Mouse (Mus musculus): Measurements from ENCODE around the gene Smad3.

Smad3 gene

DNA sequence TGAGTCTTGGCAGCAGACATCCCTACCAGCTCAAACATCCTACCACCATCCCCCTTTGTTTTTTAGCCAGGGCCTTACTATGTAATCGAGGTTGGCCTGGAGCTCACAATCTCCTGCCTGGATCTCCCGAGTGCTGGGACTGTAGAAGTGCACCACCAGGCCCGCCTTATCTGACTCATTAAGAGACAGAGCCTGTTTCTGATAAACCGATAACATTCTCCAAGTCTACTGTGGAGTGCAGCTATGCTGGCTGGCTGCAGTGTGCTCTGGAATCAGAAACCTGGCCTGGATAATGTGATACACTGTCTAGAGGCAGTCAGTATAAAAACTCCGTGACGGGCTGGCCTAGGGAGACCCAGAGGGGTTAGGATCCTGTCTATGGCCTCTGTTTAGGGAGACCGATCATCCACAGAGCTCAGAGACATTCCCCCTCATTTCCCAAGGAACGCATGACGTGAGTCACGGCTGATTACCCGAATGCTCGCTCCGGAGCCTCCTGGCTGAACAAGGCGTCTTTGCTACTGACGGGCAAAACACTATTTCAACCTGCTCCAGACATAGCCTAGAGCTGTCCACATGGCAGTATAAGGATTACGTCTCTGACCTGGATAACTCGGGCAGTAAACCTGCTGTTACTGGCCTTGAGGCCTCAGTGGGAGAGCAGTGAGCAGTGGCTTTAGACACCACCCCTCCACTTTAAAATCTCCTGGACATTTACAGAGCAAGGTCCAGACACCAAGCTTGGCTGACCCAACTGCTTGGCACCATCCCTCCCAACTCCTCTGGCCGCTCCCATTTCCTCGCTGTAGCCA is 11.8 kb downstream of the Smad3 start:
- peak; percentile 56 for DNase-seq (ENCODE audit: low read depth, low spot score)

DNA sequence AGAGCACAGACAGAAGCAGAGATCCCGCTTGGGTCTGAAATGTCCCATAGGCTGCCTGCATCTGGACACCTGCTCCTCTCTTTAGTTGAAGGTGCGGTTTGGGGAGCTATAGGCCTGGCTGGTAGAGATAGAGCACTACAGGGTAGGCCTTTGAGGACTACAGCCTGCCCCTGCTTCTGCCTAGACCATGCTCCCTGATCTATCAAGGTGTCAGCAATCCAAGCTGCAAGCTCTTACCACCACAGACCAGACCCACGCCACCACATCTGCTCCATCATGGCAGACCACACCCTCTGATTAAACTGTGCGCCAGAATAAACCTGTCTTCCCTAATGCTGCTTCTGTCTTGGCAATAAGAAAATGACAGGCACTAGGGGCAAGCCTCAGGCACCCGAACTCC is 13.2 kb downstream of the Smad3 start:
- DNase-seq (ENCODE audit: low read depth, low spot score), result no peak

DNA sequence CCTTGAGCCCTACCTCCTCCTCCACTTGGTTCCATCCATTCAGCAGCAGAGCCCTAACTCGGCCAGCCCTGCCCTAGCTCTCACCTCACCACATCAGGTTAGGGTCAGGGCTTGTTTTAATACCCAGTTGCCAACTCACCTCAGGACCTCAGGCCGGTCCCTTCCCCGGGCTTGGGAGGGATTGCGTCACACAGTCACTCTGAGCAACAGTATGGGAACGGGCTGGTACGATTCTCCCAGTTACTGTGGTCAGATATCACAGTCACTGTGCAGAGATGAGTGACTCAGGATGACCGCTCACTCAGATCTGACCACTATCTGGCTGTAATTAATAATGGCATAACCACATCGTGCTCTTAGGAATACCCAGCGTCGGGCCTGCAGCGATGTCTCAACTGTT is 14.0 kb downstream of the Smad3 start:
- DNase-seq (ENCODE audit: low read depth, low spot score), result no peak

DNA sequence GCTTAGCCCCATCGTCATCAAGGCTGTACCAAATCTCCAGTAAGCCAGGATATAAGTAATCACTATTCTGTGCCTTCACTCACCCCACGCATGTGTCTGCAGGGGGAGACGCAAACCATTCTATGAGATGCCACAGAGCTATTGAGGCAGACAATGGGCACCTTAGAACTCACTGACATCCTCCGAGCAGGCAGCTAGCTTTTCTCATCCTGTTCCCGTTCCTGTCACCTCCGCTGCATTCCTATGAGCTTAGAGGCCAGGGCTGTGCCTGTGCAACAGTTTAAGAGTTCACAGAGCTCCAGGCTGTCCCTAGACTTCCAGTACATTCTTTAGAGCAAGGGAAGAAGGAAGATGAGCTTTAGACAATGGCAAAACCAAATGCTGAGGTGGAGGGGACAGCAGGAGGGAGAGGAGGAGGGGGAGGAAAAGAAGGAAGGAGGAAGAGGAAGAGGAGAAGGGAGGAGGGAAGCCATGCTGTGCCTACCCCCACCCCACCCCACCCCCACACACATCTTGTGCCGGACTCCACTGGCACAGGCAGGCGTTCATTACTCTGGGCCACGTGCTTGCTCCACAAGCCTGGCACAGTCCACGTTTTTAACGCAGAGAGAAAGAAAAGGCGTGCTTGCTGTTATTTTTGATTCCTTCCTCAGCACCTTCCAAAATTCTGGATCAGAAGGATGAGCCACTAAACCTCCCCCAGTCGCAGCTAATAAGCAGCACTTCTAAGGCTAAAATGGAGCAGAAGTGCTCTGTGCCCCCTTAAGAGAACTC is 14.7 kb downstream of the Smad3 start:
- DNase-seq (ENCODE audit: low read depth, low spot score), result no peak

DNA sequence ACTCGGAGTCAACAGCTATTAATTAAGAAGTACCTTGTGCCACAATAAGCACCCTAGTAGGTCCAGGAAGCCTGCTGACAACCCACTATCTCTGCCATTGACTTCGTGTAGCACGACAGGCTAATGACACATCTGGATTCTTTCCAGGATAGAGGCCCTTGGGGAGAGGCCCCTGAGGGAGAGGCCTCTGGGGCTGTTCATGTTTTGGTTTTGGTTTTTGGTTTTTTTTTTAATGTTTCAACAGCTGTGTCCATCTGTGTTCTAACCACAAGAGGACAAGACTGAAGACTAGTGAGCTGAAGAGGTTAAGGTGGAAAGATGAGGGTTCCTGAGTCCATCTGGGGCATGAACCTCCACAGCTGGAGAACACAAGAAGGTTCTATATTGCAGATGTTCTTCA is 15.5 kb downstream of the Smad3 start:
- DNase-seq (ENCODE audit: low read depth, low spot score), result no peak

DNA sequence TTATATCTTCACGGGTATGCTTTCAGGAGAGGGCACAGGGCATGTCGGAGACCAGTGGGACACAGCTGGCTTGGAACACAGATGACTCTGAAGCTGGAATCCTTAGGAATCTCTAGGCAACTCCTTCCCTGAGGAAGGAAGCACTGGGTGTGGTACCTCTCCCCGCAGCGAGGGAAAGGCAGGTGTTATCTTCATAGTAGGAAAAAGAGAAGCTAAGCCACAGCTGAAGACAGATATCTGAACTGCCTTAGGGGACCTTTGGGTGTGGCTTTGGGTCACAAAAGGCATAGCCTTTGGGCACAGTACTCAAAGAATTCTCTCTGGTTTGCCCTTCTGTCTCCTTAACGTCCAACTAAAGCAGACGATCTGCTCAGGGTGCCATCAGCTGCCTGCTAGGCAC is 16.0 kb downstream of the Smad3 start:
- no peak for DNase-seq (ENCODE audit: low read depth, low spot score)

DNA sequence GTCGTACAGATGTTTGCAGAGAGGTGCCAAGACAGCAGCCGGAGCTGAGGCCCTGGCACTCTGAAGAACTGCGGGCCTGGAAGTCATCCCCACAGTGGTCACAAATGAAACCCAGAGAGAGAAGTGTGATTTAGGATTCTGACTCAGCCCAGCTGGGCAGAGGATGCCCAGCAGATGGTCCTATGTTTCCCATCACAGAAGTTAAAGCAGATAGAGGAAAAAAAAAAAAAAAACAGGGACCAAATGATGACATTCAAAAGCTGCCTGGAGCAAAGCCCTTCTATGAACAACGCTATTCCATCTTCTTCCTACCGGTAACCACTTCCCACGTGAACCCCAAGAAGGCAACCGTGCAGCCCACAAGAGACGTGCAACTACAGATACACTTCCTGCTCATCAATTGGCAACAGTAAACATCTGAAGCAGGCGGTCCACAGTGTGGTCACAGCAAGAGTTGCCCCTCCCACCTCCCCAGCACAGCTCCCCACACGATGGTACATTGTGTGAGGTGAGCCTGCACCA is 17.4 kb downstream of the Smad3 start:
- no peak for DNase-seq (ENCODE audit: low read depth, low spot score)

DNA sequence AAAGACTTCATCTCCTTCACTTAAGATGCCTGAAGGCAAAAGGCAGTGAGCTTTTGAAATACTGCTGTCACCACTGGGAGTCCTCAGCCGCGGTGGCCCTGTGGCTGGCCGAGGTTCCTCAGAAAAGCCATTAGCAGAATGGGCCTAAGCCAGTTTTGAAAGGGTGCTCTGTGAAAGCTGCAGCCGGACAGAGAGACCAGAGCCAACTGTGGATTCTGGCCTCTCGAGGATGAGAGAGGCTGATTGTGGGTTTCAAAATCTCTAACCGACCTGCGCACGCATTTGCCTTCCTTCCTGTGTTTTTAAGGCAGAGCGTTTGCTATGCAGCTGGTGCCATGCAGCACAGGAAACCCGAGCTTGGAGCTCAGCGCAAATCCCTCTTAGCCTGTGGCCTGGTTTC is 19.0 kb downstream of the Smad3 start:
- DNase-seq (ENCODE audit: low read depth, low spot score), result no peak

DNA sequence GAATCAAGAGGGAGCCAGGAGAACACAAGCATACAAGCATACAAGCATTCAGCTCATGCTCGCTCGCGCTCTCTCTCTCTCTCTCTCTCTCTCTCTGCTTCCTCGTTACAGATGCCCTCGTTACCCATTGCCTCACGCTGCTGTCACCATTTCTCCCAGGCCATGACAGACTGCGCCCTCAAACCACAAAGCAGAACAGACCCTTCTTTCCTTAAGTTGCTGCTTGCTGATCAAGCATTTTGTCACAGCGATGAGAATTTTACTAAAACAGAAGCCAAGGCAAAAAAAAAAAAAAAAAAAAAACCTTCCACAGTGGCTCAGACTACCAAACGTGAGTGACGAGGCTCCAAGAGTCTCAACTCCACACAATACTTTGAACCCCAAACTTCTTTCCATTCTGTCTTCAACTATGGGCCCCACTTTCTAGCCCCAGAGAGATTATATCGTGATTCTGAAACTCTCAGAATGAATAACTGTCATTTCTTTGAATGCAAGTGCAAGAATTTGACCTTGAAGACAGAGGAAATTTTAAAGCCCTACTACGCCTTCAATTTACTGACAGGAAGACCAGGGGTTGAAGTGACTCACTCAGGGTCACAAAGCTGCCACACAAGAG is 19.6 kb downstream of the Smad3 start:
- DNase-seq (ENCODE audit: low read depth, low spot score), result no peak

DNA sequence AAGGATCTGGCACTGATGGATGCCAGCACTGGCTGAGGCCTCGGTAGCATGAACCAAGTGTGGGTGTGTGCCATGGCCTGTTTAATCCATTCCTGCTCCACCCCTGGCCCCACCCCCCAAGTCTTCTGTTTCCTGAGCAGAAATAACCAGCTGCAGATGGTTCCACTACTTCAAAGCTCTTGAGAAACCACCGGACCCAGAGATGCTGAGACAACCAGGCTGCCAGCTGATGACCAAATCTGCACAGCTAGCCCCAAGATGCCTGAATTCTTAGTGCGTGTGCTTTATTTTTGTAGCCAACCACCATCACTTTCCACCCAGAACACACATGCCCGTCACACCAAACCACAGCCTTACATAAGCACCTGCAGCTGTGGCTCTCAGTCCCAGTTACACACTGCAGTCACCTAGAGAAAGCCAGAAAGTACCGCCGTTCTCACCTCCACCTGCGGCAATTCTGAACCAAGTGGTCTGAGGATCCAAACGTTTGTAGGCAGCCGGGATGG is 20.3 kb downstream of the Smad3 start:
- no peak for DNase-seq (ENCODE audit: low read depth, low spot score)

DNA sequence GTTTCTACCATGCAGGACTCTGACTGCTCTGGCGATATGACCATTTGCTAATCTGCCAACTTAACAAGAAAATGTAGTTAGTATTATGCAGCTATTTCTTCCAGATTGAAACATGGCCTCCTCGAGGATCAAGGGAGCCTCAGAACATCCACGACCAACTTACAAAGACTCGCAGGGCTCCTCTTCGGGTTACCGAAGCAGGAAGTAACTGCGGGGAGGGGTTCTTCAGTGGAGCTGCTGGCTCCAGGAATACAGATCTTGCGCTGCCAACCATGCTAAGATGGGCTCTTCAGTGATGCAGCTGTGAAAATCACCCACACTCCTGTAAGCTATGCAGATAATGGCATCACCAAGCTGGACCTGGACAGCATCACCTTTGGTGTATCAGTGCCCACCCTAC is 23.5 kb downstream of the Smad3 start:
- DNase-seq (ENCODE audit: low read depth, low spot score), result no peak

DNA sequence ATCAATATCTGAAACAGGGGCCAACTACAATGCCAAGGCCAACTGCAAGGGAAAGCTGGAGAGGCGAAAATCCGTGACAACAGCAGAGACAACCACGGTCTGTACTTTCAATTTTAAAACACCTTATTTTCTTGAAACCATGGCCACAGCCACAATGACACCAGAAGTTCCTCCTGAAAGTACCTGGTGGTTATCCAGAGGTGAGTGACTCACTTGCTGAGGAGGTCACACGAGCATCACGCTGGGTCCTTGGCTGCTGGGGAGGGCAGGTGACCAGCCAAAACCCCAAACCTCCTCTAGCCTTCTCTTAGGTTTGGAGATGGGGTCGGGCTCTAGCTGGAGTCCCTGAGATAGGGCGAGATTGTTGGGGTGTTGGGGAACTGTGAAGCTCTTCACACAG is 25.1 kb downstream of the Smad3 start:
- no peak for DNase-seq (ENCODE audit: low read depth, low spot score)

DNA sequence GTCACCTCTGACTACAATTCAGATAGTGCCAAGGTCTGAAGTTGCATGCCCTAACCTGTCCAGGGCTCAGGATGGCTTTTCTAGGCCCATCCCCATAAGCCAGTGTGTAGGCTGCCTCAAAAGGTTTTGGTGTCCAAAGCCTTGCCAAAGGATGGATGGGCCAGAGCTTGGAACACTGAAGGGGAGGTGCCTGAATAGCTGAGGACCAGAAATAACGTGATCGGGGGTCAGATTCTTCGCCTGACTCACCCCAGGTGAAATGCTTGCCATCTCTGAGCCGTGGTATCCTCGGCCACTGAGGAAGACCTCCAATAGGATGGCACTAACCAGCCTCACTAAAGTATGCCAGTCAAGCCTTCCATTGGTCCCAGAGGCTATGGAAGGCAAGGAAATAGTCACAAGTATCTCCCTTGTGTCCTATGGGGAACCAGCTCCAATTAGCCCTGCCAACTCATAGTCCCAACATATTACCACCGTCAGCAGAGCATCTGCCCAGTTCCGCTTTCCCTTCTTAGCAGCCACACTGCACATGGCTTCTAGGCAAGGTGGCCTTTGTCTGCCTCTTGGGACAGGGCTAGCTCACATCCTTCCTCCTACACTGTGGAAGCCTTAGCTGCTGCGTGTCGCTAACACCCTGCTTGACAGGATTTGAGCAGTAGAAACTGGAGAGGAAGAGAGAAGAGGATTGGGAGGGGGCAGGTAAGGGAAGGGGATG is 26.5 kb downstream of the Smad3 start:
- DNase-seq (ENCODE audit: low read depth, low spot score), result no peak

DNA sequence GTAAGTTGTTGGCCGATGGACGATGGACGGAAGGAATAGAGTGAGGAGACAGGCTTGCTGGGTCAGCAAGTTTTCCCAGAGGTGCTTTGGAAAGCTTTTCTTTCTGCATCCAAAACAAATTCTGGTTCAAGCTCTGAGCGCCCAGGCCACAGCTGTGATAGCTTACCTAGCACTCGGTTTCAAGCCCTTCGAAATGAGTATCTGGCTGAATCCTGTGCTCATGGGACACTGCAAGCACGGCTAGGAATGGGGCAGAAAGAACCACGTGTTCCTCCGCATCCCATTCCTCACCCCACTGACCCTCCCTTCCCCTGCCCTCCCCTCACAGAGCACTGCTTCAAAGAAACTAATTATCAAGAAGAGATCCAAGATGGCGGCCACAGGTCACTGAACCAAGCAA is 28.8 kb downstream of the Smad3 start:
- DNase-seq (ENCODE audit: low read depth, low spot score), result no peak

DNA sequence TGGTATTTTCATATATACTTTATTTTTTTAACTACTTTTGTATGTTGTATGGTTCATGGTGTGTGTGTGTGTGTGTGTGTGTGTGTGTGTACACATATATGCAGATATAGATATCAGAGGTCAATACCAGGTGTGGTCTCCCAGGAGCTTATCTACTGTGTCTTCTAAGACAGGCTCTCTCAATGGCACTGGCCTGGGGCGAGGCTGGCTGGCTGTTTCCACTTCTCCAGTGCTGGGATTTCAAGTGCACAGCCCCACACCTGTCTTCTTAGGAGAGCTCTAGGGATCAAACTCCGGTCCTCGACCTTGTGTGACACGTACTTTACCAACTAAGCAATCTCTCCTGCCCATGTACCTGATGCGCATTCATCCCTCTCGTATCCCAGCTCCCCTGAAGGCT is 30.7 kb downstream of the Smad3 start:
- DNase-seq (ENCODE audit: low read depth, low spot score), result no peak

DNA sequence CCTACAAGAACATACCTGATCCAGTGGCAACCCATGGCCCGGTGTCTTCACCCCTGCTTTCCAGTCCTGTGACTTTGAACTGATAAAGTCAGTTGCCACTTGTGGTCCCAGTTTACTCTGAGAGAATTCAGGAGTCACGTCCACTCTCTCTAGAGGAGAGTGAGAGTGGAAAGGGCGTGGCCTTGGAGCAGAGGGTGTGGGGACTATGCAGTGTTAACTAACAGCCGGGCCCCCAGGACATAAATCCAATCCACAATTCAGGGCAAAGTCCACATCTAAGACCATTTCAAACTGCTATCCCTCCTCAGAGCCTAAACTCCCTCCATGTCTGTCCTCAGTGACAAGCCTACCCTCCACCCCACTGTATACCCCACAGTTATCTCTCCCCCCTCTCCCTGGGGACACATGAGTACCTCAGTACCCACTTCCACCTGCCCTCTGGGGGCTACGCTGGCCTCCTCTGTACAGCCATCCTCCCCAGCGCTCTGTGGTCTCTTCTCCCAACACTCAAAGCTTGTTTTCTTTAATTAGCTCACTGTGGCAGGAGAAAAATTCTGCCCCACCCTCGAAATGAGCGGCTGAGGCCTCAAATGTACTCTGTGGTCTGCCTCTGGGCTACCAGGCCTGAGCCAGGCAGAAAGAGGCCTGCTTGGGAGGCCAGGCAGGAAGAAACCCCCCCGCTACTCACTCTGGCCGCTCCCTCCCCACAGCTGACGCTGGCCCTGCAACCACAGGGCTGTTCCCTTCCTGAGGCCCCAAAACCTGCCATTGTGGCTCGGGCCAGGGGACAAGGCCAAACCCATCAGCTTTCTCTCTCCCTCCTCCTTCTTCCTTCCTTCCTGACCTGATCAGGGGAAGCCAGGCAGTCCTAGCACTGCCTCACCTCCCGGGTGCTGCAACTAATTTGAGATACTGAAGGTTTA is 31.4 kb downstream of the Smad3 start:
- DNase-seq (ENCODE audit: low read depth, low spot score), result no peak

DNA sequence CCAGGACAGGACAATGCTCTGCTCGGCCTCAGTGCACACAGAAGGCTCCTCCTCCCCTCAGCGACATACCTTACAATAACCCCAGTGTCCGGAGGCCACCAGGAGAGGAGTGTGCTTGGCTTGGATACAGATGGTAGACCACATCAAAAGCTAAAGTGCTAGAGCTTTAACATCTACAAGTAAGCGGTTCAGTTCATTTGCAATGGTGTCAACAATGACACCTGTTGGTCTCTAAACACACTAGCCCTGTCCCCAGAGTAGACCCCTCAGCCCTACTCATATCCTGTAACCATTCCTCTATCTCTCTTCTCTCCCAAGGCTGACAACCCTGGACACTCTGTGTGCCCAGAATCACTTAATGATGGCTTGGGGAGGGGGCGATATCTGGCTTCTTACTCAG is 33.0 kb downstream of the Smad3 start:
- DNase-seq (ENCODE audit: low read depth, low spot score), result no peak

DNA sequence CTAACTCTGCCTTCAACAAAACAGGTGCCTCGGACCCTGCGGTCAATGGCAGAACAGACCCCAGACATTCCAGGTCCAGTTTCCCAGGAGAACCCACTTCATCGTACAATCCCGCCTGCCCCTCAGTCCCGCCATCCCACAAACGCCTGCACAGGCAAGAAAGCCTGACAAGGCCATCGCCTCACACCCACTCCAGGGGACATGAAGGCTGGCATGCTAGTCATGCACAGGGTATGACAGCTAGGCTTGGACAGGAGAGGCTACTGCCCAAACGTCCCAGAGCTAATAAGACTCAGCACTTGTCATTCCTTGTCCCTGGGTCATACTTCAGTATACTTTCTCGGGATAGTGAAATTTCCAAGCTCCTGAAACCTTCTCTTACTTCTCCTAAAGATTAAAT is 34.9 kb downstream of the Smad3 start:
- no peak for DNase-seq (ENCODE audit: low read depth, low spot score)

DNA sequence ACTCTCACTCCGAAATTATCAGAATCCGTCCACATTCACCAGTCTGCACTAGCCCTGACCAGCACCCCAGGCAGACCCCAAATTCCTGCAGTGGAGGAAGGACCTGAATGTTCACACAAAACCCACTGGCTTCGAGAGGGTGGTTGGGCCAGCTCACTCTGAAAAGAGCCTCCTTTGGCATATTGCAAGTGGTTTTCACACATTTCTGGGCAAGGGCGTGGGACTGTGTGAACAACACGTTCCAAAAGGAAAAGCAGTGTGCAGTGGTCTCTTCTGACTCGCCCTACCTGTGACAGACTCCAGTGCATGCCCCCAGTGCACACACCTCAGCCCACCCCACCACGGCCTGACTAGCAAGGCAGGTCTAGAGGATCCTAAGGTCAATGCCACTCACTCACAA is 35.4 kb downstream of the Smad3 start:
- no peak for DNase-seq (ENCODE audit: low read depth, low spot score)

DNA sequence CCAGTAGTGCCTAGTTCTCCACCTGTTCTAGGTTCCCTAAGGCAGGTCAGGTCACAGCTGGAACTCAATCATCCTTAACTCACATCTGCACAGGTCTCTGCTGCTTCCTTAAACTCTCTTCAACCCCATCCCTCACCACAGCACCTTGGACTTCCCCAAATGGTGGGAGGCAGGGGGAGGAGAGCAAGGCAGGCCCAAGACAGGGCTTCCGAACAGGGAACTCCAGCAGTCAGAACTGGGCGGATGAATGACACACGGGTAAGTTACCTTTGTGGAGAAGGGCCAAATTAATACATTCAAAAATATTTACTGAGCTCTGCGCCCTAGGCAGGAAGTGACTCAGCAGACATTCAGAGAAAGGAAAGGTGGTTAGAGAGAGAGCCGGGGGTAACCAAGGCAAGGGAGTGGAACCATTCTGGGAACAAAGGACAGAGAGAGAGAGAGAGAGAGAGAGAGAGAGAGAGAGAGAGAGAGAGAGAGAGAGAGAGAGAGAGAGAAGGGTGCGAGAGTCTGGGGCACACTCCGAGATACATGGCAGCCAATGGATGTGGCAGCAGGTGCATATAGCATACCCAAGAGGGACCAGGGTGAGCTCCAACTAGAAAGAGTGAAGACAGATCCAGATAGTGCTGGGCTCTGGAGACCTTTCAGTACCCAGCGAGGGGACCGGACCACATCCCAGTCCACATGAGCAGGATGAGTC is 36.1 kb downstream of the Smad3 start:
- DNase-seq (ENCODE audit: low read depth, low spot score), result no peak

Data from mesoderm, embryonic 11.5 days (tissue).